Mouse (Mus musculus) urinary bladder, postnatal 14 days (tissue): ENCODE measurements around the gene Alg9.

Source experiments
- DNase-seq: peaks from one replicate; pipeline ENCODE4 v3.0.0; 2021; ENCODE audit warnings: low spot score

Alg9 gene

GRCm38 (mm10) chr9:50774991-50775612 is at the start of gene Alg9, which contains the start of gene 1110032A03Rik:
Alg9 (plus strand) TSS chr9:50775019.
1110032A03Rik (minus strand) TSS chr9:50775520.
- peak; percentile 89 for DNase-seq

DNA sequence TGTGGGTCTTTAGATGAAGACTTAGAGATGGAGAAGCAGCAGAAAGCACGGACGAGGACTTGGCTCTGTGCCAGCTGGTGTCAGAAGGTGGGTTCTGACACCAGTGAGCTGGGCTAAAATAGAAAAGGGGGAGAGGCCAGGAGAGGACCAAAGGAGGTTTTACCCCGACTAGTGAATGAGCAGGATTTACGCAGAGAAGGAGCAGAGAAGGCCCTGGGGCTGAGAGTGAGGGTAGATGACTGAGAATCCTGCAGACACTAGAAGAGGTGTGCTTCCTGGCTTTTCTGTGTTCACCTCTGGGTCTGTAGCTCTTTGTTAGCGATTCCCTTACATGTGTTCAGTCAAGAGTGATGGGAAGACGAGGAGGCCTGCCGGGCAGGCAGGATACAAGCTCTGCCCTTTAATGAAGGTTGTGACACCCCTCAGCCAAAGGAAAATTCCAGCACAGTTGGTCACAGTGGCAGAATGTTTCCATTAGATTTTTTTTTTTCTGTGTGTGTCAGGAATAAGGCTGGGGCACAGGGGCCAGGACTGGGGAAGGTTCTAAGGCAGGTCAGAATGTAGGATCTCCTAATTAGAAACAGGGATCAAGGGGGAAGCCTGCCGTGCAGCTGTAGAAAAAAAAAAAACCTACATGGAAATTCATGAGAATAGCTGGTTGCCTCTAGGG is 48.8 kb upstream of the Alg9 start:
- no peak for DNase-seq

DNA sequence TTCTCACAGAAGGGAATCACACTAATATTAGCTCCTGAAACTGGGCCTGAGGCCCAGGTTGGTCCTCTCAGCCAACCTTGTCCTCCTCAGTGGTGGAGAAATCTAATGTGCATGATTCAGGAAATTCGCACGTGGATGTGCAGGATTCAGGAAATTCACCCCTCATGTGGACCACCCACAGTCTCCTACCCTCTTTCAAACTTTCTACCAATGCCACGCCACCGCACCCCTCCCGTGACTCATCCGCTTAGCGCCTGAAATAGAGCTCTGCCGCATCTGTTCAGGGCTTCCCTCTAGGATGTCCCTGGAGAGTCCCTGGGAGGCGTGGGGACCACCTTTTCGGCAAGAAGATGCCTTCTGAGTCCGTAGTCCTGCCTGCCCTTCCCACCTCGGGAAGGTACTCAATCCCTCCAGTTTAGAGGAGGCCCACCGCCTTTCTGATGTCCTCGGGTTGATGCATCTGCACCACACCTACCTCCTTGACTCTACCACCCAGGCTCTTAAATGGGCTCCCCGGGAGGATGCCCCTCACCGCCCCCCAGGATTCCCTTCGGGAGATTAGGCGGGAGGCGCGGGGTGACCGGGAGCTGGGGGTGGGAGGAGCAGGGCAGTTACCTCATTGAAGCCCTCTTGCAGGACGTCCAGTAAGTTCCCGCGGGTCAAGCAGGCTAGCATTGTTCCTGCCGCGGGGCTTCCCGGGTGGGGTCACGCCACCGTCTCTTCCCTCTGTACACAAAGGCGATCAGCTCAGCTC is 47.5 kb upstream of the Alg9 start:
- no peak for DNase-seq

DNA sequence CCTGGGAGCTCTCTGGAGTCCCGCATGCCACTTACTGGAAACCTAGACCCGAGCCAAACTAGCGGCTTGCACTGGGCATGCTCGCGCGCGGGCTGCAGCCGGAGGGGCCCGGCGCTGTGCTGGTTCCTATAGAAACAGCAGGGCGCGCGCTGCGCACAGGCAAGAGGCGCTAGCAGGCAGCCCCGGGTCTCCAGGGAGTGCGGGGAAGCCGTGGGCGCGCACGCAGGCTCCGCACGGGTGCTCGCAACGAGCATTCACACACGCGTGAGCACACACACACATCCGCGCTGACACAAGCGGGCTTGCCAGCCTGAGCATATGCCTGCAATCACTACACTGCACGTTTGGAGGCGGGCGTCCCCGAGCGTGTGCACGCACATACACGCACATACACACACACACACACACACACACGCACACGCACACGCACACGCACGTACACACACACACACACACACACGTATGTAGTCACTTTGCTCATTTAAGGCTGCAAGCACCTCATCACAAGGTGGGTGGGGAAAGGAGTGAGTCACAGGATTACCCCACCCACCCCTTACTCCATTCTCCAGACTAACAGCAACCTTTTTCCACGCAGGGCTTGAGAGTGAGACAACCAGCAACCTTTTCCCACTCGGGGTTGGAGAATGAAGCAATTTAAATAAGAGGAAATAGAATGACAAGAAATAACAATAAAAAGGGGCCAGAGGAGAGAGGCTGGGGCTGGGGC is 46.7 kb upstream of the Alg9 start:
- DNase-seq: peak; percentile 52

- no peak for DNase-seq
Measured at GRCm38 (mm10) chr9:50729600-50729999, 45.2 kb upstream of the Alg9 start.

- no peak for DNase-seq
Measured at GRCm38 (mm10) chr9:50732560-50732959, 42.3 kb upstream of the Alg9 start.

DNA sequence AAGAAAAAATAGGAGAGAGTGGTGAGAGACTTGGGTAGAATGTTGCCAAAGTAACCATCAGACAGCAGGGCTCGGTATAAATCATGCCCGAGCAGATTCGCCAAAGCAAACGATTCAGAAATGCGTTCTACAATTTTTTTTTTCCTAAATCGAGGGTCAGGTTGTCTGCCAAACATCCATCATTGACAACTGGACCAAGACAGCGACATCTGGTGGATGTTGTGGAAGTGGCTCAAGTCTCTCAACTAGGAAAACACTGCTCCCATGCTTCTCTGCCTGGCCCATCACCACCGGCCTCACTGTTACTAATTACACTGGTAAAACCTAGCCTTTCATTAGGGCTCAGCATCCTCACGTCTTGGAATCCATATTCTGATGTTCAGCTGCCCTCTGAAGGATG is 39.8 kb upstream of the Alg9 start:
- peak; percentile 54 for DNase-seq

GRCm38 (mm10) chr9:50738914-50739870 is 35.6 kb upstream of the Alg9 start, which contains the start of gene Dixdc1:
Dixdc1 (minus strand) TSS chr9:50739517.
- peak; percentile 94 for DNase-seq

DNA sequence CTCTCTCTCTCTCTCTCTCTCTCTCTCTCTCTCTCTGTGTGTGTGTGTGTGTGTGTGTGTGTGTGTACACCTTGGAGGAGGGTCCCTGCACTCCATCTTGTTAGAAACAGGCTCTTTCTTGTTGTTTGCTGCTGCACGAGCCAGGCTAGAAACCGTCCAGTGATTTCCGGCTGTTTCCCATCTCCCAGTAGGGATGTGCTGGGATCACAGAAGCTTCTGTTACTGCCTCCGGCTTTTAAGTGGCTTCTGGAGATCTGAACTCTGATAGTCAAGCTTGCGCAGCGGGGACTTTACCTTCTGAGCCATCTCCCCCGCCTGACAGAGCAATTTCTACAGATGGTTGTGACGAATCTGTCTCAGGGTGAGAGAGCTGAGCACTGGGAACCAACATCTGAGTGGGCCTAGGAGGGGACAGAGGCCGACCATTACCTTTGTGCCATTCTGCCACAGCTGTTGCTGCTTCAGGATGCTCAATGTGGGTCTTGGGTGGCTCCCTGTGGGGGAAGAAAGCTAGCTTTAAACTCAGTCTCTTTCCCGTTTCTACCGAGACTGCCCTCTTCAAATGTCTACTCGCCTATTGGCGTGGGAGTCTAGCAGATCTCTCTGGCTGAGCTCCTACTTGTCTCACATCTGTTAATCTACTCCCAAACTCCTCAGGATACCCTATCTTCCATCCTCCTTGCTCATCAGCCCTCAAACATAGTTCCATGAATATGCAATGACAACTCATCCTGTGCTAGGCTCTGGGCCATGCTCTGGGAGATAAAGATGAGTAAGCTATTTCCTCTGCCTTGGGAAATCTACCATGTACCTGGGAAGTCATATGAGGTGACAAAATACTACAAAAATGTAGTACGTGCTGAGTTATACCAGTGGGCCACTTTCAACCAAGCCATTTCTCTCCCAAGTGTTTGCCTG is 33.7 kb upstream of the Alg9 start:
- DNase-seq: no peak

GRCm38 (mm10) chr9:50742261-50742660 is 32.6 kb upstream of the Alg9 start:
- DNase-seq: no peak

- DNase-seq: no peak
Measured at GRCm38 (mm10) chr9:50742744-50743143, 32.1 kb upstream of the Alg9 start.

DNA sequence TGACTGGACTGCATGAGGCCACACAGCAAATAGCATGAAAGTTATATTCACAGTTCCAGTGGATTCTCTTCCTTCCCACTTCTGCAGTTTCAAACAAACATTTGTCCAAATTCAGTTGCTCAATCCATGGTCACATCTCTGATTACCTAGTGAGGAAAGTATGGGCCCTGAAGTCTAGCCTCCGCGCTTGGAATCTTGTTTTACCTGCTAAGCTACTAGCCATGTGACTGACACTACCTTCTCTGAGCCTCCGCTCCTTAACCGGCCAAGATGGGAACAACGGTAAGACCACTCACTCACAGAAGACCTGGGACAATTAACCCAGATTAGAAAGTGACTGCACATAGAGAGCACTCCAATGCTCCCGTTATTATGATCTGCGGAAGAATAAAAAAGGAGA is 29.0 kb upstream of the Alg9 start:
- peak; percentile 53 for DNase-seq

- peak; percentile 64 for DNase-seq
Measured at GRCm38 (mm10) chr9:50746214-50746677, 28.6 kb upstream of the Alg9 start, which contains the start of gene 2310030G06Rik. 2310030G06Rik (minus strand) TSS chr9:50746536.

GRCm38 (mm10) chr9:50750706-50751105 is 24.1 kb upstream of the Alg9 start:
- DNase-seq: no peak

- no peak for DNase-seq
Measured at GRCm38 (mm10) chr9:50751323-50751722, 23.5 kb upstream of the Alg9 start, which contains the start of gene Cryab. Cryab (plus strand) TSS chr9:50751325.

GRCm38 (mm10) chr9:50752054-50752602 is 22.7 kb upstream of the Alg9 start, which contains the start of gene Hspb2:
Hspb2 (minus strand) TSS chr9:50752354.
- peak; percentile 32 for DNase-seq

DNA sequence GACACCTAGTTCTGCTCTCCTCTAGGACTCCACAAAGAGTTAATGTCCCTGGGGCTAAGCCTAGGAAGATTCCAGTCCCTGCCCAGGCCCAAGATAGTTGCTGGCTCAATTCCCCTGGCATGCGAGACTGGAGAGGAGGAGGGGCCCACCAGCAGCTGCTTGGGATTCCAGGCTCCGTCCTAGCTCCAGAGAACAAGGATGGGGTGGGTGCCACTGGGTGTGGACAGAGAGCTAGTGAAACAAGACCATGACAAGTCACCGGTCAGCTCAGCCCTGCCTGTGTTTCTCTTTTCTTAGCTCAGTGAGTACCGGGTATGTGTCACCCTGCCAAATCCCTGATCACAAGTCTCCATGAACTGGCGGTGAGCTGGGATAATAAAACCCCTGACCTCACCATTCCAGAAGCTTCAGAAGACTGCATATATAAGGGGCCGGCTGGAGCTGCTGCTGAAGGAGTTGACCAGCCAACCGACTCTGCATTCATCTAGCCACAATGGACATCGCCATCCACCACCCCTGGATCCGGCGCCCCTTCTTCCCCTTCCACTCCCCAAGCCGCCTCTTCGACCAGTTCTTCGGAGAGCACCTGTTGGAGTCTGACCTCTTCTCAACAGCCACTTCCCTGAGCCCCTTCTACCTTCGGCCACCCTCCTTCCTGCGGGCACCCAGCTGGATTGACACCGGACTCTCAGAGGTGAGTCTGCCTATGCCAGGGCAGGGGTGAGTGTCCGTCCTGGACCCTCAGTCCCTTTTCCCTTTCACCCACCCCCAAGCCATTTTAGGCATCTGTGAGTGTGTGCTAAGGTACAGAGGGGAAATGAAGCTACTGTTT is 21.8 kb upstream of the Alg9 start:
- DNase-seq: peak; percentile 84

- DNase-seq: no peak
Measured at GRCm38 (mm10) chr9:50753947-50754346, 20.9 kb upstream of the Alg9 start.
